Mouse (Mus musculus): ENCODE data around the gene Tenm1.

The Tenm1 gene

DNA sequence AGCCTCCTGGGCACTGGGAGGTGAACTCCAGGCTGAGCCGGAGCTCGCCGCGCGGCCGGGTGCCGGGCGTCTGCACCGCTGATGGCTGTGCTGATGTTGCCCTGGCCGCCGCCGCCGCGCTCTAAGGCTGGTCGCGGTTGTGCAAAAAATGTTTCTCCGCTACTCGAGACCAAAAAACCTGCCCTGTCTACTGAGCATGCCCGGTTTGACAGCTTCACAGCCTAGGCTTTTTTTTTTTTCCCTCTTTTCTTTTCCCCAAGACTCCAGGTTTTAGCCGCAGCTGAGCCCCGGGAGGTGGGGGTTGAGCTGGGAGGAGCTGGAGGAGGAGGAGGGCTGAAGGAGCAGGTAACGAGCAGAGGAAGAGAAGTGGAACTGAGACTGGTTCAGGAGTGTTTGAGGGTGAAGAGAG is at the start of gene Tenm1:
Tenm1 (minus strand) TSS at position 272 of the 409 bp plus-strand sequence.
- CTCF ChIA-PET: no interaction called here

DNA sequence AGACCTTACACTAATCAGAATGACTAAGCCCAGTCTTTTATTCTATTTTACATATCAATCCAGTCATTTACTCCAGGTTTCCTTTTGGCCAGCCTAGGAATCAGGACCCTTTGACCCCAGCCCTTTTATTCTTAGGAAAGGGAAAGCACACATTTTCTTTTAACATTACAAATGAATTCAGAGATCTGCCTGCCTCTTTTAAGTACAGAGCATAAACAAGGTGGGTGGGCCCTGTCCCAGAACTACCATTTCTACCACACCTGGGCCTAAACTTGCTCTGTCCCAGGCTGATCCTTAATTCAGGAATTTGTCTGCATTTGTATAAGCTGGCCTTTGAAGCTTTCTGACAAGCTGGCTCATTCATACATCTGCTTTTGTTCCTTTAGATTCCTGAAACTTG is 38.4 kb upstream of the Tenm1 start:
- CTCF ChIA-PET: no interaction called here

- CTCF ChIA-PET: no interaction called here
These were observed 1.7 kb upstream of the Tenm1 start for GRCm38 (mm10) chrX:43430581-43430980.

DNA sequence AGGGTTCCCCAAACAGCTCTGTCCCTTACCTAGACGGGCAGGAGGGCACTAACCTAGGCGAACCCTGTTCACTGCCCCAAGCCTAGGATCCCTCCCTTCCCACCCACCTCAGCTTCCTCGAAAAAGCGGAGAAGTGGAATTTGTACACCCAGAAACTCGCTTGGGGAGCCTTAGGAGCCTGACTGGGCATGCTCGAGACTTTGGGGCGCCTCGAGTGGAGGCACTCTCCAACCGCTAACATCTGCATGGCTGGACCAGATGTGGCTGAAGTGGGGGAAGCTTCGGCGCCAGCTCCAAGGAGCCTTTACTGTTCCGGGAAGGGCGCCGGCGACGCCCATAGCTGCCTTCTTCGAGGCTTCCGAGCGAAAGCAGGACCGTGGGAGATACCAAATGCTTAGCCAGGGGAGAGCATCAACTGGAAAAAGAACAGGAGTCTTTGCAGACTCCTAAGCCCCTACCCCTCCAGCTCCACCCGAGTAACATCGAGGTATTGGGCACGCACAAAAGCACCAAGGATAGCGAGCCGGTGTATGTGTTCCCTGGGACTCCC is 1.1 kb upstream of the Tenm1 start:
- CTCF ChIA-PET: no interaction called here

DNA sequence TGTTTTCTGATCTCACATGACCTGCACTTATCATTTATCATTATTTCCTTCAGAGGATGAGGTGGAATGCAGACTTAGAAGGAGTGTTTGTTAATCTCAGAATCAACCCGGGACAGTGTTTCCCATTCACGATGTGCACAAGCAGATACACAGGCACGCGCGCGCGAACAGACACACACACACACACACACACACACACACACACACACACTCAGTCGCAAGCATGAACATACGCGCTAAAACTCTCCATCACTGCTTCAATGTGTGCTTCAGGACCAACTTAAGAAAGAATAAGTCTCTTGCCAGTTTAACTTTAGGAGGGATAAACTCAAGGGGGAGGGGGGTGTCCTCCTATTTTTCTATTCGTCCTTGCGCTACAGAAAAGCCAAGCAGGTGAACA is 411 bp upstream of the Tenm1 start:
- CTCF ChIA-PET: no interaction called here

- CTCF ChIA-PET: no interaction called here
These were observed 963 bp downstream of the Tenm1 start for GRCm38 (mm10) chrX:43427961-43428365.

DNA sequence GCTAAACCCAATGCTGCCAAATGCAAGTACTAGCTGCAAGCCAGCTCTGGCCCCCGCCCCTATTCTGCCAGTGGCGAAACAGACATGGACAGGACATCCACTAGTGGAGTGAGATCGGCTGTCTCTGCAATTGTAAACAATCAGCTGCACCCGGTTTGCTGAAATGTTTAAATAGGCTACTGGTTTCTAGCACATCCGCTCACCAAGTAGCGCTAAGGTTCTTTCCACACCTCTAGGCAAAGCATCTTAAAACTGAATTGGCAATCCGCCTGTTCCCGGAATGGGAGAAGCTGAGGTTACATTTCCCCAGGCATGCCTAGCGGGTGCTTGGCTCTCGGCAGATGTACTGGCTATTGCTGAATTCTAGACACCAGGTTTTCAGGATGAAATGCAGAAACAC is 1.8 kb downstream of the Tenm1 start:
- CTCF ChIA-PET: no interaction called here

DNA sequence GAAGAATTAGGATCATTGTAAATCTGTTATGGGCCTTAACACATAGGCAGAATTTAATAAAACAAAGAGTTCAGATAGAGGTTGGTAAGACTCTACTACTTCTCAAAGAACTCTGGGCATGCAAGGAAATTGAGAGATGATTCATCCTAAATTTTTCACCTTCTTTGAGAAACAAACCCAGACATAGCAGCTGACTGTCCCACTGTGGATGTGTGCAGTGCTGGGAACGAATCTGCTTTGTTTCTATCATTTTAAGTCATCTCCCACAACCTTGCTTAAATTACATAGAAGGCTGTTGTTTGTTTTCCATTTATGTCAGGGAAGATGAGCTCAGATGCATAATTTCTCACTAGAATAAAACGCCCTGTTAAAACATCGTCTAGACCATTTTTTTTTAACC is 31.0 kb downstream of the Tenm1 start:
- CTCF ChIA-PET: no interaction called here

- CTCF ChIA-PET: no interaction called here
These were observed 40.8 kb downstream of the Tenm1 start for GRCm38 (mm10) chrX:43388106-43388505.

- CTCF ChIA-PET: no interaction called here
These were observed 56.4 kb downstream of the Tenm1 start for GRCm38 (mm10) chrX:43372526-43372925.

DNA sequence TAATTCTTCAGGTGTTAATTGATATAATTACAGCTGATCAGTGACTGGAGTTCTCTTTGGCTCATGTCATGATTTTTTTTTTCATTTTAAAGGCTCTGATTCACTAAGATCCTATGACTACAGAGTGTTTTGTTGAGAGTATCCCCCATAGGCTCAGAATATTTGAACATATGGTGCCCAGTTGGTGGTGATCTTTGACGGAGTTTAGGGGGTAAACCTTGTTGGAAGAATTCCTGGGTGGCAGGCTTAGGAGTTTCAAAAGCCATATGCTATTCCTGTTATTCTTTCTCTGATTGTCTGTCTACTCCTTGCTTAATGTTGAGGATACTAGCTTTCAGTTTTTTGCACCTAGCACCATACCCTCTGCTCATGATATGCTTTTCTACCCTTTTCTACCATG is 109.6 kb downstream of the Tenm1 start:
- CTCF ChIA-PET: no interaction called here

DNA sequence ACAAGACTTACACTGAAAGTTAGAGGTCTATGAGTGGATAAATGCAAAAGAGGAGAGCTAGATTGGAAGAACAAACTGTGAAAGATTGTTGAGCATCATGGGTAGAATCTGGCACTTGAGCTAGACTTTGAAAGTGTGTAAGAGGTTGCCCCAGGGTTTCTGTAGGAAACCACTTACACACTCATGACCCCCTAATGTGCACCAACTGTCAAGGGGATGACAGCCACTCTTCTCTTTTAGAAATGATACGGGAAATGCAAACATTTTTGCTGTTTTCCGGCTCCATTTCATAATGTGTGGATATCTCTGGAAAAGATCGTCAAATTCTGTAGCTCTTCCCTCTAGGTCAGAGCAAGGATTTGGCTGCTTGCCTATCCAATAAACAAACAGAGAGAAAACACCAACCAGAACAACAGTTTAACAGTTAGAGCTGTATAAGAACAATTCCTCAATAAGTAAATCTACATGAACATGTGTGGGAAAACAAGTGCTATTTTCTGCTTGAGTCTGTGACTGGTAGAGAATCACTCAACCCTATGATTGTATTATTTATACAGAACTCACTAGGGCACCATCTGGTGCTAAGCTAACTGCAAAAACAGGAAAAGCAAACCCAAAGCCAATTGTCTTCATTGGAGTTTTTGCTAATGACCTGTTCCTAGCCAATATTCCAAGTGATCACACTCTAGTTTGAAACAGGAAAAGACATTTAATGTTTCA is 111.0 kb downstream of the Tenm1 start:
- CTCF ChIA-PET: no interaction called here

DNA sequence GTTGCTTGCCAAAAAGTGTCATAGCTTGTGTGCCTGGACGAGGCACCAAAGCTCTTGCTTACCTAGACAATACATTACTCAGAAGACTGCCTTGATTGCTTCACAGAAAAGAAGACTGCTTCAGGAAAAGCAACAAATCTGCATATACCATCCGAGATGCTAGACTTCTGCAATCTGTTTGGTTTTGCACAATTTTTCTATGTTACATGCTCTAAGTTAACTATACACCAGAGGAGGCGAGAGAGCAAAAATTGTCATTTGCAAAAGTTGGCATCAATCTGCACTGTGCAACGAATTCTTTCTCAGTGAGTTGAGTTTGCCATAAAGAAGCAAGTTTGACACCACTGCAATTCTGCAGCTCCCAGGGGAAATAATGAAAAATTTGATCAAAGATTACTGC is 193.1 kb downstream of the Tenm1 start:
- CTCF ChIA-PET: no interaction called here

DNA sequence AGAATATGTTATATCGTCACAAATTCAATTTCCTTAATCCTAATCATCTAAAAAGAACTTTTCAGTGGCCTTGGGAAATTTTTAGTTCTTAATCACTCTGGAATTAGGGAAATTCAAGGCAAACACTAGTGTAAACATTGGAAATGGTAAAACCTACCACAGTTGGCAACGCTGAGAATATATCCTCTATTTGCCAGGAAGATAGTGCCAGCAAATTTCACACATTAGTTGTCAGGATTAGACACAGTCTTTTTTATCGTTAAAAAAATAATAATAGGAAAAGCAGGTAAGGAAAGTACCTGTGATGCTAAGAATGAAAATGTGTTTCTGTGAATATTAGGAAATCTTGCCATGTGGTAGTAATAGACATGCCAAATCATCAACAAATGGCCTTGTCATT is 223.9 kb downstream of the Tenm1 start:
- CTCF ChIA-PET: no interaction called here

GRCm38 (mm10) chrX:43202249-43202783 is 226.6 kb downstream of the Tenm1 start:
- CTCF ChIA-PET: no interaction called here

DNA sequence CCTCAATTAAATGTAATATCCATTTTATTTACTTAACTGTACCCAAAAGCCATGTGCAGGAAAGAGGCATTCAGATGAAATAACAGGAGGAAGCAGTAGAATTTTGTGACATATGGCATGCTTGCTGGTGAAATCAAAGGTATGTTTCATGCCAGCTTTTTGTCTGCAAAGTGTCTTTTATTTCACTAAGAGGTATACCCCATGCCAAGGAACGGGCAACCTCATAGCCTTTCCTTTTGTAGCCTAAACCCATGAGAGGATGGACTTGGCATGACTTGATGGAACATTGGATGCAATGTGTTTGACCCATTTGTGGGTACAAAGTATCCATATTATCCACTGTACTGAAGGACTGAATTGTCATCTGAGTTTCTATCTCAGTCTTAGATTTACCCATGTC is 246.0 kb downstream of the Tenm1 start:
- CTCF ChIA-PET: no interaction called here

GRCm38 (mm10) chrX:43151561-43151960 is 277.4 kb downstream of the Tenm1 start:
- CTCF ChIA-PET: no interaction called here

DNA sequence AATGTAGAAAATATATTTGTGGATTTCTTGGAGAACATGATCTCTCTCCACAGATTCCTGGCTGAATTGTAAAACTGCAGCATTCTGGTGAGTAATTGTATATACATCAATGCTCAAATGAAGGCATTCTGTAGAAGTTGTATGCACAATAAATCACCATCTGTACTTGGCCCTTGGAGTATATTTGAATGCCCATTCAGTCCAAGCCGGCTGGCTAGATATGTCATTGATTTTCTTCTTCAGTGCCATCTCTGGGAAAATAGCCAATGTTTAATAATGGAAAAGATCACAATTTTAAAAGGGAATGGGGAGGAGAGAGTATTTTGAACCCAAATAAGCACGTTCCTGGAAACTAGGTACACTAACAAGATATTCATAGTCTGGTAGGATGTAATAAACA is 299.2 kb downstream of the Tenm1 start:
- CTCF ChIA-PET: no interaction called here

GRCm38 (mm10) chrX:43122491-43122890 is 306.4 kb downstream of the Tenm1 start:
- CTCF ChIA-PET: interaction anchor here (0.7 kb wide), 1 partner anchor 1482 kb away, joined by 3 read pairs; no protein-coding TSS in a partner anchor

DNA sequence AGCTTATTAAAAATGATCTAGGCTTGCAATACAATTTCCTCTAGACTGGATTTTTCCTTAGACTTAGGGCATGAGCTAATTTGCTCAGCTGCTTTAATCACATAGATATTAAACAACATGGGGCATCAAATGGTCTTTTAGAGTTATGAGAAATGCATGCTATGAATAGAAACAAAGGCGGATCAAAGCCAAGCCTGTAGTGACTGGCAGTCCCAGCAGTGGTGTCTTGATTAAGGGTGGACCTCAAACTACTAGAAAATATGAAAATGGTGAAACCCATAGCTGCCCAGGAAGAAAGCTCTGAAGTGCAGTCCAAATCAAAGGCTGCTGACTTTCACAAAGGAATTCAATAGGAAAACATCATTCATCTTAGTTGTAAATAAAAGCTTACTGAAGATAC is 306.9 kb downstream of the Tenm1 start:
- CTCF ChIA-PET: interaction anchor here (0.7 kb wide), 1 partner anchor 1483 kb away, joined by 3 read pairs; no protein-coding TSS in a partner anchor

DNA sequence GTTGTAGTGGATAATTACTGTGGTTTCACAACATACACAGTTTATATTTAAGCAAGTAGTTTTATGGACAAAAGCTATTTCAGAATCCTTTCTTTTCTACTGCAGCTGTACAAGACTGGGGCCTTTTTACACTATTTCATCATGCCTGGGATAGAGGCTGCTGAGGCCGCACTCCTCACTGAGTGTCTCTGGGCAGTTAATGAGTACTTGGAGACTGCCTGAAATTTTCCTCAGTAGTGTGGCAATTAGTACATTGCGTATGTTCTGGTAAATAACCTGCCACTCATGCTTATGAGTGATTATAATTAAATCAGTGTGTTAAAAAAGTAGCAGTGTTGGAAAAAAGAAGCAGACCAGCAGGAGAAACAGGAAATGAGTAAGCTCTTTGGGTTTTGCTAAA is 442.8 kb downstream of the Tenm1 start:
- CTCF ChIA-PET: no interaction called here

- CTCF ChIA-PET: no interaction called here
These were observed 455.4 kb downstream of the Tenm1 start for GRCm38 (mm10) chrX:42973562-42973961.

- CTCF ChIA-PET: no interaction called here
These were observed 461.3 kb downstream of the Tenm1 start for GRCm38 (mm10) chrX:42967611-42968010.

GRCm38 (mm10) chrX:42861731-42862130 is 567.2 kb downstream of the Tenm1 start:
- CTCF ChIA-PET: no interaction called here

Data from spleen, embryonic (tissue).